Mouse (Mus musculus) layer of hippocampus, adult 2 months (tissue): ENCODE measurements around the gene Ruvbl2. TPM values are rescaled to one million over a fixed set of nuclear protein-coding genes. Genes with fewer than 3 reads are reported as not detected.

Experiments
- DNase-seq, 2 experiments: peaks; one replicate each; pipeline ENCODE4 v3.0.0; 2022; ENCODE audit warnings: low spot score in 2 of 2
- H3K27ac ChIP-seq: fragments of 200-600 bp; 2 replicates; pipeline ENCODE4 v1.8.1; 2022
- H3K4me3 ChIP-seq: fragments of 200-600 bp; 2 replicates; pipeline ENCODE4 v1.8.1; 2022; ENCODE audit warnings: mild to moderate bottlenecking
- CTCF ChIP-seq: fragments of 200-600 bp; conservative IDR thresholded peaks from 2 replicates; pipeline ENCODE4 v1.8.1; 2022; ENCODE audit warnings: antibody characterized with exemption, mild to moderate bottlenecking, moderate library complexity
- total RNA-seq, 2 experiments: library from RNA; stranded (reverse); gene quantifications; 2 replicates each; pipeline ENCODE4 v1.2.3; 2021

Ruvbl2 gene
- total RNA-seq, 2 experiments from 2014 or later, result 35.0 to 37.2 TPM

DNA sequence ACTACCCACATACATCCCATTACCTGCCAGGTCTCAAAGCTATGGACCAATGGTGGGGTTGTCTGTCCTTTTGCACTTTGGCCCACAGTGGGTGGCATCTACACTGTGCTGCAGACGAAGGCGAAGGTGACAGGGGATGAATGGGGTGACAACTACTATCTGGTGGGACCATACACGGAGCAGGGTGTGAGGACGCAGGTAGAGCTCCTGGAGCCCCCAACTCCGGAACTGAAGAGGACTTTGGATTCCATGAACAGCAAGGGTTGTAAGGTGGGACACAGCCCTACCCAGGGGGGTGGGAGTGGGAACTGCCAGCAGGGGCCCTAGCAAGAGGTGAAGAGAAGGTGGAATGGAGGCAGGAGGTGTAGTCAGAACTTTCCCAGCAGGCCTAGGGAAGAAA is 1.5 kb downstream of the Ruvbl2 start:
- H3K27ac ChIP-seq, result no peak overlapping the region
- H3K4me3 ChIP-seq, result no peak overlapping the region
- no peak for TF ChIP-seq CTCF
- DNase-seq, result no peak

GRCm38 (mm10) chr7:45435038-45435437 is 2.9 kb downstream of the Ruvbl2 start:
- no peak for DNase-seq
- Histone ChIP-seq H3K27ac (peak overlapping the region; percentile 89), H3K4me3 (peak overlapping the region; percentile 69)
- no peak for TF ChIP-seq CTCF

- H3K27ac ChIP-seq, result peak within 1 kb of the TSS; percentile 89
- TF ChIP-seq CTCF, result peak; percentile 76
- DNase-seq, result peak; percentile 100
- H3K4me3 ChIP-seq, result peak within 1 kb of the TSS; percentile 92
These were observed 3.5 kb downstream of the Ruvbl2 start, which contains the start of gene Gys1 for GRCm38 (mm10) chr7:45434203-45435015. Gene Gys1, plus strand, starts transcription at chr7:45434844.

GRCm38 (mm10) chr7:45433835-45434202 is 4.1 kb downstream of the Ruvbl2 start:
- no peak for TF ChIP-seq CTCF
- peak overlapping the region; percentile 88 for H3K27ac ChIP-seq
- peak overlapping the region; percentile 92 for H3K4me3 ChIP-seq
- no peak for DNase-seq

DNA sequence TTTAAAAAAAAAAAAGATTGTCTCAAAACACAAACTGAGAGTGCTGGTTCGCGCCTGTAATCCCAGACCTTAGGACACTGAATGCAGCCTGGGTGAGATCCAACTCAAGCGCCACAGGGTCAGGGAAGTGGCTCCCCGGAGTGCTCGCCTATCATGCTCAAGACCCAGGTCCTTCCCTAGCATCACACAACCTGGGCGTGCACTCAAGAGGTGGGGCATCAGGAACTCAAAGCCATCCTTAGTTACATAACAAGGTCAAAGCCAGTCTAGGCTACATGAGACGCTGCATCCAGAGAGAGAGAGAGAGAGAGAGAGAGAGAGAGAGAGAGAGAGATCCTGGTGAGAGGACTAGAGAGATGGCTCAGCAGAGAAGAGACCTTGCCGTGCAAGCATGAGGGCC is 11.3 kb downstream of the Ruvbl2 start:
- TF ChIP-seq CTCF, result no peak
- Histone ChIP-seq H3K4me3 (no peak overlapping the region), H3K27ac (no peak overlapping the region)
- DNase-seq, result no peak

DNA sequence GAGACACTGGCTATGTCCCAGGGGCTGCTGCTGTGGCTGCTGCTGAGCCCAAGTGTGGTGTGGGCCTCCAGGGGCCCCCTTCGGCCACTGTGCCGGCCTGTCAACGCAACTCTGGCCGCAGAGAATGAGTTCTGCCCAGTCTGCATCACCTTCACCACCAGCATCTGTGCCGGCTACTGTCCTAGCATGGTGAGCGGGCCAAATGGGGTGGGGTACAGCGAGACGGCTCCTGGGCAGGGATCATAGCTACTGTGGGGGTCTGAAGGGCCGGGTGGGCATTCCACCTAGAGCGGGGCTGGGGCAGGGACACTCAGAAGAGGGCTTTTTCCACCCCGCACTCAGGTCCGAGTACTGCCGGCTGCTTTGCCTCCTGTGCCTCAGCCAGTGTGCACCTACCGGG is 16.7 kb downstream of the Ruvbl2 start:
- no peak overlapping the region for H3K27ac ChIP-seq
- no peak for DNase-seq
- no peak for TF ChIP-seq CTCF
- H3K4me3 ChIP-seq, result no peak overlapping the region

GRCm38 (mm10) chr7:45420615-45420919 is 17.3 kb downstream of the Ruvbl2 start, which contains the start of gene Lhb:
Gene Lhb, plus strand, starts transcription at chr7:45420820.
- DNase-seq, result no peak
- Histone ChIP-seq H3K27ac (no peak within 1 kb of the TSS), H3K4me3 (no peak within 1 kb of the TSS)
- no peak for TF ChIP-seq CTCF

- no peak for DNase-seq
- no peak overlapping the region for H3K4me3 ChIP-seq
- no peak overlapping the region for H3K27ac ChIP-seq
- TF ChIP-seq CTCF, result no peak
These were observed 17.9 kb downstream of the Ruvbl2 start for GRCm38 (mm10) chr7:45419859-45420614.

DNA sequence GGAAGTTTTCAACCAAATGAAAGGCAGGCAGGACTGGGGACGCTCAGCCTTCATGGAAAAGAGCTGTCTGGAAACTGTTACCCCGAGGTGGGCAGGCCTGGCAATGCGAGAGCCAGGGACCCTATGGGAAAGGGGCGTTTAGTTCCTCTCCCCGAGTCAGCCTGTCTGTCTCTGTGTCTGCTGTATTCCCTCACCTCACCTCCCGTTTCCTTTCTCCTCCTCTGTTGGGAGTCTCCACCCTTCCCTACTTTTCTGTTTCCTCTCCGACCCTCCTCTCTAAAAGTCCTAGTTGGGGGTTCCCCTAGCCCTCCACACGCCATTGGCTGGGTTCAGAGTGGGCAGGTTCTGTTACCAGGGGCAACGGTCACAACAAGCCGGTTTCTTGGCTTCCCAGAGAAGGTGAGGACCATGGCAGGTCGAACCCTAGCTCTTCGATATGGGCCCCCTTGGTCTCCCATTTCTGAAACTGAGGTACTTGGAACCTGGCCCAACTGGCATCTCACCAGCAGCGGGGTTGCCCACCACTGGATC is 19.9 kb downstream of the Ruvbl2 start:
- TF ChIP-seq CTCF, result no peak
- Histone ChIP-seq H3K4me3 (no peak overlapping the region), H3K27ac (no peak overlapping the region)
- DNase-seq, result no peak

GRCm38 (mm10) chr7:45415636-45416035 is 22.3 kb downstream of the Ruvbl2 start:
- no peak overlapping the region for H3K27ac ChIP-seq
- H3K4me3 ChIP-seq, result peak overlapping the region; percentile 41
- DNase-seq, result no peak
- no peak for TF ChIP-seq CTCF

- no peak overlapping the region for H3K27ac ChIP-seq
- H3K4me3 ChIP-seq, result no peak overlapping the region
- no peak for TF ChIP-seq CTCF
- no peak for DNase-seq
These were observed 23.1 kb downstream of the Ruvbl2 start for GRCm38 (mm10) chr7:45414740-45415224.

GRCm38 (mm10) chr7:45413864-45414739 is 23.8 kb downstream of the Ruvbl2 start:
- no peak for DNase-seq
- no peak for TF ChIP-seq CTCF
- Histone ChIP-seq H3K27ac (no peak overlapping the region), H3K4me3 (peak overlapping the region; percentile 50)
